Mouse (Mus musculus): ENCODE measurements around the gene Sfxn3. TPM values are rescaled to one million over a fixed set of nuclear protein-coding genes. Genes with fewer than 3 reads are reported as not detected.

Gene Sfxn3
- polyA plus RNA-seq, 1 experiment, result 90.5 TPM

DNA sequence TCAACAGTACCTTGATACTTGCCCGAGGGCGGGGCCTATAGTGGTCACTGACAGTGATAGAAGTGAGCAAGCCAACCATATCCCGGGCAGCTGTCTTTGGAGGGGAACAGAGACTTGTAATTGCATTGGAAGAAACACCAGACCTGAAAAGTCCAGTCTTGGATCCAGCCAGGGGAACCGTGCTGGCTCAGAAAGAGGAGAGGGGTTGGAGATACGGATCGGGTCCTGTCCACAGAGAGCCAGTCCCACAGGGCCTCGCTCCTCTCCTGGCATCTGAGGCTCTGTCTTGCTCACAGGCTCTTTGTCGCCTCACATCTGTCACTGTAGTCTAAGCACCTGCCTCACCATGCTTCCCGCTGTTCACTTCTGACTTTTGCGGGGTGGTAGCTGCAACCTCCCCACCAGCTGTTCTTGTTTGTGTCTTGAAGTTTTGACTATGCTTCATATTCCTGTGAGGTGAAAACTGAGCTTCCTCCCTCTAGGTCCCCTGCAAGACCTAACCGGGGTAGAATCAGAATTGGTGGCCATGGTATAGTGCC is 2.8 kb upstream of the Sfxn3 start:
- H3K4me1 ChIP-seq (ENCODE audit: control insufficient read depth, insufficient read depth, low read length), result peaks cover 8% of the 10 kb centered on the region
- no peak overlapping the region for H3K27ac ChIP-seq (ENCODE audit: insufficient read depth, low read length)
- H3K27me3 ChIP-seq (ENCODE audit: control insufficient read depth, insufficient read depth, low read length), result no peaks in the 10 kb centered on the region
- TF ChIP-seq CTCF (IDR thresholded peaks at IDR 0.05; ENCODE audit: borderline replicate concordance, insufficient read depth, low read depth, low read length), result no peak
- no peak for DNase-seq
- 61% methylated on average over 11 of the region's 11 CpGs for WGBS
- no peak overlapping the region for H3K4me3 ChIP-seq (replicated peaks; ENCODE audit: insufficient read depth, low read depth, low read length)

DNA sequence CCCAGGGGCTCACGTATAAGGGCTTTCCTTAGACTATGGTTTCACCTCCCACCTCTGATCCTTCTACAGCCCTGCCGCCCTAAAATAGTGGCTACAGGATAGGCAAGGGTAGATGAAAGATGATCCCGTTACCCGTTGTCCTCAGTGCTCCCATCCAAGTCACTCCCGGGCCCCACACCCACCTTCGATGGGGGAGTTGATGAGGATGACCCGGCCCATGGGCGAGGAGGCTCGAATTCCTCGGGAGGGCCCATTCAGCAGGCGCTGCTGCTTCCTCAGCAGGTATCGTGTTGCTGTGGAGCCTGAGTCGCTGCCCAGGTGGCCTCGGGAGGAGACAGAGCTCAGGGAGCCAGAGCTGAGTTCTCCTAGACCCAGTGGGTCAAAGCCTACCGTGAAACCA is 2.1 kb upstream of the Sfxn3 start:
- Histone ChIP-seq H3K27ac (ENCODE audit: insufficient read depth, low read length) (no peak overlapping the region), H3K4me1 (ENCODE audit: control insufficient read depth, insufficient read depth, low read length) (peaks cover 13% of the 10 kb centered on the region), H3K4me3 (replicated peaks; ENCODE audit: insufficient read depth, low read depth, low read length) (no peak overlapping the region), H3K27me3 (ENCODE audit: control insufficient read depth, insufficient read depth, low read length) (no peaks in the 10 kb centered on the region)
- DNase-seq, result peak in 1 of 2 experiments; percentile 12
- WGBS, result 72% methylated on average over 15 of the region's 15 CpGs
- no peak for TF ChIP-seq CTCF (IDR thresholded peaks at IDR 0.05; ENCODE audit: borderline replicate concordance, insufficient read depth, low read depth, low read length)
- no peak for TF ChIP-seq POLR2A (IDR thresholded peaks at IDR 0.05; ENCODE audit: borderline replicate concordance, insufficient read depth, low read length)

DNA sequence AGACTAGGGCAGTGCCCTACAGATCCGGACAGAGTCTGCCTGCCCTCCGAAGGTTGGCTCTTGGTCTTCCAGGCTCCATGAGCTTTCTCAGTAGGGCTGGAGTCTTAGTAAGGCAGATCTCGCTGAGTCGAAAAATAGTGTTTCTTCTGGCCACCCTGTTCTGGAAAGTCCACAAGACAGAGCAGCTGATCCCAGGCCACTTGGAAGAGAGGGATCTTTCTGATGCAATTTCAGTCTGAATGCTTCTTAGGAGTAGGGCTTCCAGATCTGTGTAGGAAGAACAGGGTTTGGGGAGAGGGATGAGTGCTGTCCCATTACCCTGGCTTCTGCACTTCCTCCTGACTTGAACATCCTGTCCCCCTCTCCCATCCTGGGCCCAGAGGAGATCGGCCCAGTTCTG is 1.7 kb upstream of the Sfxn3 start, which contains the start of gene Pdzd7:
Gene Pdzd7, minus strand, starts transcription at position 67 of the 400 bp plus-strand sequence.
- H3K27ac ChIP-seq (ENCODE audit: insufficient read depth, low read length), result peak within 1 kb of the TSS; percentile 87; the same call in 1 of the 2 replicates
- H3K4me3 ChIP-seq (replicated peaks; ENCODE audit: insufficient read depth, low read depth, low read length), result peak within 1 kb of the TSS; percentile 94
- no peaks in the 10 kb centered on the region for H3K27me3 ChIP-seq (ENCODE audit: control insufficient read depth, insufficient read depth, low read length)
- WGBS, result 86% methylated on average over 5 of the region's 5 CpGs
- TF ChIP-seq POLR2A (IDR thresholded peaks at IDR 0.05; ENCODE audit: borderline replicate concordance, insufficient read depth, low read length), result no peak
- TF ChIP-seq CTCF (IDR thresholded peaks at IDR 0.05; ENCODE audit: borderline replicate concordance, insufficient read depth, low read depth, low read length), result no peak
- DNase-seq, result no peak
- H3K4me1 ChIP-seq (ENCODE audit: control insufficient read depth, insufficient read depth, low read length), result peaks cover 13% of the 10 kb centered on the region

DNA sequence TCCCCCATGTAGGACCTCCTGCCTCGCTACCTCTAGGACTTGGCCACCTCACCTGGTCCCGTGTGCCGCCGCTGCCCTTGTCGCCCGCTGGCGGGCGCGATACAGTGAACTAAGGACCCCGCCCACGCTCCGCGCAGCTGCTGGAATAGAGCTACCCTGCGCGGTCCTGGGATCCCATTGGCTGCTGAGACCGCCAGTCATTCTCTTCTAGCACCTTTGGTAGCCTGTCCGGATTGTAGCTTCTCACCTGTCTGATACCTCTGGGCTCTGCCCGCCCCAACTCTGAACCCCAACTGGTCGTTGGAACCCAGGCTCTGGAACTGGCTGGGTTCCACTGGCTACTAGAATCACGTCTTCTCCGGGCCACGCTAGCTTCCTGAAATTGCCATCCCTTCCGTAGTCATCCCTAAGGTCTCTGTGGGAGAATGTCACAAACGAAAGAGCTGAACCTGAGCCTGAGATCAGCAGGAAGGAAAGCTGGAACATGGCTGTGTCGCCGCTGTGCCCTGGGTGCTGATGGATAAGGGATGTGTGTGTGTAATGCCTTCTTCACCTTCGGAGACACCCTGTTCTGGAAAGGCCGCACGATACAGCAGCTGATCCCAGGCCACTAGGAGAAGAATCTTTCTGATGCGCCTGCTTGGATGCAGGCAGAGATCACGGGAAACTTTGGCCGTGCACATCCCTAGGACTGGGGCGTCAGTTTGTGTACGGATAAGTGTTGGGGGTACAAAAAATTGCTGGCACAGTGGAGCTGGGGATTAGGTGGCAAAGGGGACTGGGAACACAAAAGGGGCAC is 581 bp upstream of the Sfxn3 start:
- Histone ChIP-seq H3K4me1 (ENCODE audit: control insufficient read depth, insufficient read depth, low read length) (peaks cover 13% of the 10 kb centered on the region), H3K4me3 (replicated peaks; ENCODE audit: insufficient read depth, low read depth, low read length) (peak overlapping the region; percentile 94), H3K27ac (ENCODE audit: insufficient read depth, low read length) (peak overlapping the region; percentile 87), H3K27me3 (ENCODE audit: control insufficient read depth, insufficient read depth, low read length) (no peaks in the 10 kb centered on the region)
- WGBS, result under 1% methylated on average over 34 of the region's 34 CpGs
- peak; percentile 95 to 97 for DNase-seq
- TF ChIP-seq CTCF (IDR thresholded peaks at IDR 0.05; ENCODE audit: borderline replicate concordance, insufficient read depth, low read depth, low read length) (no peak), POLR2A (IDR thresholded peaks at IDR 0.05; ENCODE audit: borderline replicate concordance, insufficient read depth, low read length) (0 out of 2 replicates have a peak, but pooled peaks have one; percentile 22)

DNA sequence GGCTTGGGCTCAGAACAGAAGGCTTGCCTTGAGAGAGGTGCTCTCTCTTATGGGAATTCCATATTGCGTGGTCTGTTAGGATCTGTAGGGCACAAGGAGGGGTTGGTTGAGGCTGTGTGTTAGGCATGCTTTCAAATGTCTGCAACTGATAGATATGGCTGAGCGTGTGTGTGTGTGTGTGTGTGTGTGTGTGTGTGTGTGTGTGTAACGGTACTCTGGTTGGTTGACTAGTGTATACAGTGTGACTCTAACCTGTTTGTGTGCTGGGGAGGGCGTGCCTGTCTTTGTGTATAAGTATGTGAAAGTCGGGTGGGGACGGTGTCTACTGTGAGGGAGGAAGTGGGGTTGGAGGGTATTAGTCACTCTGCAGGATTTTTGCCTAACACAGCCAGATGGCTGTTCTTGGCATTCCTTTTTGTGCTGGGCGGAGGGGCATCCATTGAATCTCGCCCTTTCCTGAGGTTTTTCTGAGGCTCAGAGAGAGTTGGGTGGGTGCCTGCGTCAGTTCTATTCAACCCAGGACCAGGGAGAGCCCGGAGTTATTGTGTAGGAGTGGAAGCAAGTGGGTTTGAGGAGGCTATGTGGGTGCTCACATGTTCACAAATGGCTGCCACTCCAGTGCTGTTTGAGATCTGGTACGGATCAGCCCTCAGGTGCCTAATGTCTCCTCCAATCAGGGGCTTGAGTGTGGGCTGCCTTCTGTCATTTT is 786 bp downstream of the Sfxn3 start:
- WGBS, result under 1% methylated on average over 11 of the region's 11 CpGs

DNA sequence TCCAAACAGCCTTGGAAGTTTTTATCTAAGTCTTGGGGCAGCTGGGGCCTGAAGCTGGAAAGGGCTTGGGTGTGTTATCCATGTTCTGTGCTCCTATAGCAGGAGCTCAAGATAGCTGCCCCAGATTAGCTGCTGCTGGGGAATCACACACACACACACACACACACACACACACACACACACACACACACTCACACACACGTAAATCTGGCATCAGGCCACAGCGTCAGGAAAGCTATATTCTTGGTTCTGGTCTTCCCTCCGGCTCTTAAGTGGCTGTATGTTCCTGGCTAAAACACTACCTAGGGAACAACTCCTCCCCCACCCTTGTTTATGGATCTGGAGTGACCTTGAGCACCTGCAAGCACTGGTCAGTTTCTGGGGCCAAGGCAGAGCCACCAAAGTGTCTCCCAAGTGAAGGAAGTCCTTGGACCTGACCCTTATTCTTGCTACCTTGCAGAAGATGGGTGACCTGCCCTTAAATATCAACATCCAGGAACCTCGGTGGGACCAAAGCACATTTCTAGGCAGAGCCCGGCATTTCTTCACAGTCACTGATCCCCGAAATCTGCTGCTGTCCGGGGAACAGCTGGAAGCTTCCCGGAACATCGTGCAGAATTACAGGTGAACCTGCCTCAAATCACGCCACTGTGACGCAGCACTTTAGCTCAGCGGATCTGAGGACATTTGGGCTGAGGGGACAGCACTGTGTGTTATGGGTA is 1.5 kb downstream of the Sfxn3 start:
- WGBS, result 62% methylated on average over 12 of the region's 12 CpGs
- DNase-seq, result peak in 1 of 2 experiments; percentile 36

More for the DNA sequence above, 786 bp downstream of the Sfxn3 start:
- Histone ChIP-seq H3K4me3 (replicated peaks; ENCODE audit: insufficient read depth, low read depth, low read length) (peak overlapping the region; percentile 94), H3K27ac (ENCODE audit: insufficient read depth, low read length) (peak overlapping the region; percentile 87), H3K27me3 (ENCODE audit: control insufficient read depth, insufficient read depth, low read length) (no peaks in the 10 kb centered on the region), H3K4me1 (ENCODE audit: control insufficient read depth, insufficient read depth, low read length) (peaks cover 13% of the 10 kb centered on the region)
- DNase-seq, result peak; percentile 72 to 81
- TF ChIP-seq POLR2A (IDR thresholded peaks at IDR 0.05; ENCODE audit: borderline replicate concordance, insufficient read depth, low read length) (no peak), CTCF (IDR thresholded peaks at IDR 0.05; ENCODE audit: borderline replicate concordance, insufficient read depth, low read depth, low read length) (no peak)

DNA sequence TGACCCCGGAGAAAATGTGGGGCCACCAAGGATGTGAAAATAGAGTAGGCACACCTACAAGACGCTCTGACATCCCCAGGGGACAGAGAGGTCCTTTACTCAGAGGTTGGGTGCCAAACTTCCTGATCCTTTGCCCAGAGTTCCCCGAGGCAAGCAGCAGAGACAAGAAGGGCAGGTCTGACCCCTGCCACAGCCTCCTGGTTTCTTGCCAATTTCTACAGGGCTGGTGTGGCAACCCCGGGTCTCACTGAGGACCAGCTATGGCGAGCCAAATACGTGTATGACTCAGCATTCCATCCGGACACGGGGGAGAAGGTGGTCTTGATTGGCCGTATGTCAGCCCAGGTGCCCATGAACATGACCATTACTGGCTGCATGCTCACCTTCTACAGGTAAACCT is 2.2 kb downstream of the Sfxn3 start:
- H3K4me3 ChIP-seq (replicated peaks; ENCODE audit: insufficient read depth, low read depth, low read length), result no peak overlapping the region
- WGBS, result 38% methylated on average over 9 of the region's 9 CpGs
- peak in 1 of 2 experiments; percentile 36 for DNase-seq
- no peaks in the 10 kb centered on the region for H3K27me3 ChIP-seq (ENCODE audit: control insufficient read depth, insufficient read depth, low read length)
- H3K4me1 ChIP-seq (ENCODE audit: control insufficient read depth, insufficient read depth, low read length), result peaks cover 13% of the 10 kb centered on the region
- peak overlapping the region; percentile 87 for H3K27ac ChIP-seq (ENCODE audit: insufficient read depth, low read length)
- TF ChIP-seq CTCF (IDR thresholded peaks at IDR 0.05; ENCODE audit: borderline replicate concordance, insufficient read depth, low read depth, low read length) (no peak), POLR2A (IDR thresholded peaks at IDR 0.05; ENCODE audit: borderline replicate concordance, insufficient read depth, low read length) (no peak)

More for the DNA sequence above, 1.5 kb downstream of the Sfxn3 start:
- H3K27ac ChIP-seq (ENCODE audit: insufficient read depth, low read length), result peak overlapping the region; percentile 87
- peaks cover 13% of the 10 kb centered on the region for H3K4me1 ChIP-seq (ENCODE audit: control insufficient read depth, insufficient read depth, low read length)
- TF ChIP-seq POLR2A (IDR thresholded peaks at IDR 0.05; ENCODE audit: borderline replicate concordance, insufficient read depth, low read length) (no peak), CTCF (IDR thresholded peaks at IDR 0.05; ENCODE audit: borderline replicate concordance, insufficient read depth, low read depth, low read length) (no peak)
- peak overlapping the region; percentile 94 for H3K4me3 ChIP-seq (replicated peaks; ENCODE audit: insufficient read depth, low read depth, low read length)
- H3K27me3 ChIP-seq (ENCODE audit: control insufficient read depth, insufficient read depth, low read length), result no peaks in the 10 kb centered on the region
